Mouse (Mus musculus) fibroblast of lung, adult 2 months (primary cell): ENCODE measurements at regions not wholly inside any gene's neighbourhood (a gene's known extent, or its start where the extent isn't known, plus 50 kb on each side); places are given as distances from the start of the nearest gene placed in this dataset.
A peak's percentile ranks its signal among the peaks of the same experiment; 100 is the strongest.

Experiments used
- DNase-seq: peaks from one replicate; pipeline ENCODE4 v3.0.0-alpha.2; 2011; ENCODE audit warnings: low read depth

DNA sequence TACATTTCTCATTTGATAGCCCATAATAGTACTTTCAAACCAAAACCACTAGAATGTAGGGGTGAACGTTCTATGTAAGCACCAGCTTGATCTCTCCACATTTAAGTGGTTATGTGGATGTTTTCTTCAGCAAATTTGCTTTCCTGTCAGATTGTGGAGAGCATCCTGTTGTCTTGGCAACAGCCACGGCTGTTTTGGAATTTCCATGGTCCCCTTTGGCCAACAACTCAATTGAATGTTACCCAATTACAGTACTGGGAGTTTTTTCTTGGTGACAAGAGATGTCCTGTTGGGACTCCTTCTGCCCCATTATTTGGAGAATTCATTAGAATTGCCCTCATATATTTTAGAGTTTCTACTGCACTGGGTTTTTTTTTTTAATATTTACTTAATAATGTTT lies 503.2 kb downstream of the Ndufa4 start:
- no peak for DNase-seq

DNA sequence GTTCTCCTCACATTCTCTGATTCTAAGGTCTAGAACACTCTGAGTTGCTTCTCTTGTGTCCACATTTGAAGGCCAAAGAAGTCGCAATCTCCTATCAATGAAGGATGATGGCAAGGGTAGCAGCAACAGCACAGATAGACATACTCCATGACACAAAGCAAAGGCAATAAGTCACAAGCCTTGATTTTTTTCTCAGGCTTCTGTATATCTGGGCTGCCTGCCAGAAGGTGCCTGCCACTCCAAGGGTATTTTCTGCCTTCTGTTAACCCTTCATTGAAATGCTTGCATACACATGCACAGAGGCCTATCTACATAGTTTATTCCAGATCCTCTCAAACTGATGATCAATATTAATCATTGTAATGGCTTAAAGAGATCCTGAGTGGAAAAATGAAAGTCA lies 548.2 kb downstream of the Ndufa4 start:
- DNase-seq: no peak

DNA sequence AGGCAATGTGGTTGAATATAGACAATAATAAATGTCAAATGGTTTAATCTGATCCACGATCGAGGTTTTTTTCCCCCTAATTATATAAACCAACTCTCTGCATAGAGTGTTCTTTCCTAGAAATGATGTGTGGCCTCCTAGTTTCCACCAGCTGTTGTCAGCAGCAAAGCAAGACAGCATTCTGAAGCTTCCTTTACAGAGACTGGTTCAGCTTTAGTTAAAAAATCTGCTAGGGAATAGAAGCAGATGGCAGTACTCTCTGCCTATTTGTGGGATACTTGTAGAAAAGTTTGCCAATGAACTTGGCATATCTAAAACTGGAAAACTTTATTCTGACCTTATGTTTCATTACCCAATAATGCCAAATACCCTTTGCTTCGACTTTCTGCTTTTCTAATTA lies 553.7 kb downstream of the Ndufa4 start:
- no peak for DNase-seq

DNA sequence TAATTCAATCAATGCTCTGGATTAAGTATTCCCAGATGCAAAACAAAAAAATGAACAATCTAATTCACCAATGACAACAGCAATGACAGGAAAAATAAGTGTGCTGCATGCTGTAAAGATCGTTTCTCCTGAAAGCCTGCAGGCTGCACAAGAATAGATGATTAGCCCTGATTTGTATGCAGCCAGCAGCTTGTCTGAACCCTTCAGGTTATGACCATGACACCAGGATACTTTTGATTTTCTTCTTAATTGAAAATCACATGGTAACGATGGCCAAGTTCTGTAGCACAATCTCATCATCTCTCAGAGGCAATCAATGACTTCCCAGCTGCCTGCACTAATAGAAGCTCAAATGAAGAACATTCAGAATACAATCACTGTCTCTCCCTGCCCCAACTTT lies 573.2 kb downstream of the Ndufa4 start:
- DNase-seq: no peak

DNA sequence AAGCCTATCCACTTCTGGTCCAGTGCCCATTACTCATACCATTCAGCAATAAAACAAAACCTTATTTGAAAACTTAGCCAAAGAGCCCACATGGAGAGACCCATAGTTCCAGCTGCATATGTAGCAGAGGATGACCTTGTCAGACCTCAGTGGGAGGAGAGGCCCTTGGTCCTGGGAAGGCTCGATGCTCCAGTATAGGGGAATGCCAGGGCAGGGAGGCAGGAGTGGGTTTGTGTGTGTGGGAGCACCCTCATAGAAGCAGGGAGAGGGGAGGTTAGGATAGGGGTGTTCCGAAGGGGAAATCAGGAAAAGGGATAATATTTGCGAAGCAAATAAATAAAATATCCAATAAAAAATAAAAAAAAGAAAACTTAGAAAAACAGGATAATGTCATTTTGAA lies 593.6 kb downstream of the Ndufa4 start:
- no peak for DNase-seq

DNA sequence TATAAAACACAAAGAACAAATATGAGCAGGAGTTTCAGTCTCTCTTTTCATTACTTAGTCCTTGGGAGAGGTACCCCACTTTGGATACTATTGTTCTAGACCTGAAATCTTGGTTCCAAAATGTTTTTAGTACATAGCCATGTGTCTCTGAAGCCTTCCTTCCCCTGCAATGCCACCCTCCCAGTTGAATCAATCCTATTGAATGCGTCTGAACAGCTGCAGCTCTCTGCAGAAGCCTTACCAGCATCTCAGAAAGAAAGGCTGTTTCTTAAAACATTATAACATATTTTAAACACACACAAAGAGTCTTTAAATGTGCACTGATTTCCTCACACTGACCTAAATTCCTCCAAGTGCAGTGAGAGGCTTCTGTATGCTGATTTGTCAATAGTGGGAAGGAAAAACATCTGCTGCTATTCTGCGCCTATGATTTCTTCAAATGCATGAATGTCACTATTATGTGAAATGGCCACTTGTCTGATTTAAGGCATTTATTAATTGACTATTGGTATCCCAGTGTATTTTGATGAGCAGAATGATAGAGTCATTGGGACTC lies 601.2 kb downstream of the Ndufa4 start:
- no peak for DNase-seq

DNA sequence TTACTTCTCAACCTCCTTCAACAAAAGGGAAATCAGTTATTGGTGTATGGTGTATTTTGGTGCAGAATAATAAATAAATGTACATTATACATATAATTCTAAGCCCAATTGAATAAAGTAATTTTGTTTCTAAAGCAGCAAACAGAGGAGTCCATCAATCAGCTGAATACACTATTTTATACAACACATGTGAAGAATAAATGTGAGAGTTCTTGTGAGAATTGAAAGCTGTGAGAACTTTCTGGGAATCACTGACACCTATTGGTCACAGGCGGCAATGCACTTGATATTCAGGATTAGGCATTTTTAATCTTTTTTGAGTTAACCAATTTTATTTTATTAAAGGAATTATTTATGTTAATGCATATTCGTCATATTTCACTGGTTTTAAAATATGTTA lies 623.3 kb downstream of the Ndufa4 start:
- peak; percentile 4 for DNase-seq

DNA sequence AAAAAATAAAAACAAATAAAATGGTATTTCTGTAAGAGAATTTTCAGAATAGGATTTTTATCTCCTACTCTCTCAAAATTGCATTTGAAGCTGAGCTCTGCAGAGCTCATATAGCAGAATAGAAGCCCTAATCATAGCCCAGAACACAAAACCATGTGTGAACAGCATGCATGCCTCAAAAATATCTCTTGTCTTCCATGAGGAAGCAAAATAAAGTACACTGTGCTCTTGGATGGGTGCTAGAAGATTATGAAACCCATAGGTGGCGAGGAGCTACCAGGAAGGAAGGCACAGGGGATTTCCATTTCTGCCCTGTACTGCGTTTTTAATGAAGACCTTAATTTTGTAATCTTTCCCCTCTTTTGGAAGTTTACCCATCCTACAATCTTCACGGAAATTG lies 632.1 kb downstream of the Ndufa4 start:
- DNase-seq: no peak
